Mouse (Mus musculus): ENCODE data around the gene Nrl. TPM values are rescaled to one million over a fixed set of nuclear protein-coding genes. Genes with fewer than 3 reads are reported as not detected.

Nrl gene
- total and polyA plus RNA-seq, 3 experiments, result 0.13 to 0.86 TPM; not detected in 1

DNA sequence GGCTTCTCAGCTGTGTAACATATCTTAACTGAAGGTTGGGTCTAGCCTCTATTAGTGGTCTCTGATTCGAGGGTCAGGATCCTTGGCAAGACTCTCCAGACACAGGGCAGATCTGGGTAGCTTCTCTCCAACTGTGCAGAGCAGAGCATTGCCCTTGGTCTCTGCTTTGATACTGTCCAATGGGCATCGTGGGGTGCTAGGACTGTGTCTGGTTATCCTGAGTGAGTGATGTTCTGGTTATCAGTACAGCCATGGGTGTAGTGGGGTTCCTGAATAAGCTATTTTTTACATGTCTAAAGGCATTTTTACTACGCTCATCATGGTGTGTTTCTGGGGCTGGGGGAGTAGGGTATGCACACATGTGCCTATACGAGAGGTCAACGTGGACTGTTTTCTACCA lies 47.0 kb downstream of the Nrl start:
- dilution Hi-C loops (cut with MboI; ENCODE audit: extremely low pct_ligation_motif_present, extremely low pct_unique_long_range_greater_than_20kb, low sequenced_read_pairs), result no loop called here
- H3K4me1 ChIP-seq (ENCODE audit: control insufficient read depth in 1 of 2, insufficient read depth in 2 of 2), result peaks cover 6 to 23% of the 10 kb centered on the region in 2 experiments
- no peaks in the 10 kb centered on the region for H3K9me3 ChIP-seq (replicated peaks; ENCODE audit: low read length)
- 0 out of 2 replicates have a peak, but pooled peaks cover 2% of the 10 kb centered on the region for H3K79me2 ChIP-seq (replicated peaks; ENCODE audit: control insufficient read depth, extremely low read depth, insufficient read depth, poor library complexity, severe bottlenecking)
- no peak for DNase-seq (ENCODE audit: extremely low read depth)
- H3K4me3 ChIP-seq (replicated peaks in 1 of 3; ENCODE audit: low read depth in 2 of 3, low read length in 2 of 3, poor library complexity in 1 of 3), result peak overlapping the region in 1 of 3 experiments; percentile 79
- peaks cover 6 to 26% of the 10 kb centered on the region in 2 experiments for H3K36me3 ChIP-seq (replicated peaks in 1 of 2; ENCODE audit: control insufficient read depth in 1 of 2, insufficient read depth in 1 of 2, low read length in 1 of 2)
- TF ChIP-seq PAX5 (IDR thresholded peaks at IDR 0.05; ENCODE audit: low read length), result no peak
- no peak for TF ChIP-seq CHD2 (IDR thresholded peaks at IDR 0.05; ENCODE audit: low read length)
- TF ChIP-seq USF1 (IDR thresholded peaks at IDR 0.05; ENCODE audit: low read depth, low read length), result no peak
- TF ChIP-seq MEF2A (IDR thresholded peaks at IDR 0.05; ENCODE audit: borderline replicate concordance, low read depth, low read length), result no peak
- no peak for TF ChIP-seq MAFK (IDR thresholded peaks at IDR 0.05; ENCODE audit: insufficient replicate concordance, low read length)
- TF ChIP-seq RCOR1 (conservative IDR thresholded peaks at IDR 0.05; ENCODE audit: low read depth, low read length), result no peak
- no peak for TF ChIP-seq TBP (conservative IDR thresholded peaks at IDR 0.05; ENCODE audit: low read depth, low read length)
- no peak for TF ChIP-seq ZC3H11A (IDR thresholded peaks at IDR 0.05; ENCODE audit: low read depth, low read length)
- no peak for TF ChIP-seq USF2 (conservative IDR thresholded peaks at IDR 0.05; ENCODE audit: low read depth, low read length)
- TF ChIP-seq BHLHE40 (IDR thresholded peaks at IDR 0.05; ENCODE audit: low read depth, low read length), result no peak
- no peak for TF ChIP-seq KAT2A (IDR thresholded peaks at IDR 0.05; ENCODE audit: insufficient replicate concordance, low read length)
- no peak for TF ChIP-seq E2F4 (IDR thresholded peaks at IDR 0.05; ENCODE audit: insufficient replicate concordance, low read depth, low read length)
- no peak for TF ChIP-seq EP300 (IDR thresholded peaks at IDR 0.05; ENCODE audit: low read length)
- no peak for TF ChIP-seq POLR2A (IDR thresholded peaks at IDR 0.05; ENCODE audit: low read depth, low read length)
- H3K27me3 ChIP-seq (replicated peaks), result no peaks in the 10 kb centered on the region
- H3K9ac ChIP-seq (ENCODE audit: insufficient read depth, low read depth), result no peak overlapping the region
- H3K4me2 ChIP-seq (ENCODE audit: insufficient read depth, low read depth, poor library complexity, severe bottlenecking), result peak overlapping the region; percentile 77; the same call in 1 of the 2 replicates
- in situ Hi-C loops (cut with MboI; ENCODE audit: low pct_ligation_motif_present, low pct_unique_long_range_greater_than_20kb, low sequenced_read_pairs), result no loop called here
- no peak overlapping the region for H3K27ac ChIP-seq (ENCODE audit: insufficient read depth, low read depth)

GRCm38 (mm10) chr14:55477421-55477820 lies 47.4 kb downstream of the Nrl start:
- Histone ChIP-seq H3K9me3 (replicated peaks; ENCODE audit: low read length) (no peaks in the 10 kb centered on the region), H3K27ac (ENCODE audit: insufficient read depth, low read depth) (no peak overlapping the region), H3K27me3 (replicated peaks) (no peaks in the 10 kb centered on the region), H3K4me2 (ENCODE audit: insufficient read depth, low read depth, poor library complexity, severe bottlenecking) (no peak overlapping the region), H3K9ac (ENCODE audit: insufficient read depth, low read depth) (no peak overlapping the region), H3K36me3 (replicated peaks in 1 of 2; ENCODE audit: control insufficient read depth in 1 of 2, insufficient read depth in 1 of 2, low read length in 1 of 2) (peaks cover 6 to 26% of the 10 kb centered on the region in 2 experiments), H3K79me2 (replicated peaks; ENCODE audit: control insufficient read depth, extremely low read depth, insufficient read depth, poor library complexity, severe bottlenecking) (0 out of 2 replicates have a peak, but pooled peaks cover 2% of the 10 kb centered on the region), H3K4me3 (replicated peaks in 1 of 3; ENCODE audit: low read depth in 2 of 3, low read length in 2 of 3, poor library complexity in 1 of 3) (no peak overlapping the region), H3K4me1 (ENCODE audit: control insufficient read depth in 1 of 2, insufficient read depth in 2 of 2) (peaks cover 6 to 23% of the 10 kb centered on the region in 2 experiments)
- DNase-seq (ENCODE audit: extremely low read depth), result no peak
- no peak for TF ChIP-seq TBP (conservative IDR thresholded peaks at IDR 0.05; ENCODE audit: low read depth, low read length)
- TF ChIP-seq JUN (IDR thresholded peaks at IDR 0.05; ENCODE audit: insufficient read depth, low read depth, low read length), result no peak
- TF ChIP-seq POLR2AphosphoS2 (IDR thresholded peaks at IDR 0.05; ENCODE audit: low read depth, low read length), result no peak
- no peak for TF ChIP-seq CHD1 (IDR thresholded peaks at IDR 0.05; ENCODE audit: low read depth, low read length)
- in situ Hi-C loops (cut with MboI; ENCODE audit: low pct_ligation_motif_present, low pct_unique_long_range_greater_than_20kb, low sequenced_read_pairs) (no loop called here), dilution Hi-C loops (cut with MboI; ENCODE audit: extremely low pct_ligation_motif_present, extremely low pct_unique_long_range_greater_than_20kb, low sequenced_read_pairs) (no loop called here)
